Mouse (Mus musculus) forebrain, embryonic 11.5 days (tissue): Measurements from ENCODE around the gene 1700020A23Rik. TPM values are rescaled to one million over a fixed set of nuclear protein-coding genes. Genes with fewer than 3 reads are reported as not detected.
A peak's percentile ranks its signal among the peaks of the same experiment; 100 is the strongest.
"Not testable (repeated sequence)": the region's sequence is repeated elsewhere in the genome, so short reads cannot be mapped to it uniquely, and the experiment has no call there.

Source experiments
- ATAC-seq: fragments of 200-750 bp; cut with Nextera tagmentation; replicated peaks from 2 replicates; pipeline ENCODE4 v1.8.0; 2017; ENCODE audit warnings: moderate TSS enrichment; ENCODE audit not compliant: low FRiP score
- DNase-seq: peaks from one replicate; pipeline ENCODE4 v3.0.0-alpha.2; 2017; ENCODE audit warnings: low spot score
- H3K27ac ChIP-seq: fragments of 300-500 bp; sonication (generic); 2 replicates; pipeline ENCODE4 v1.5.1; 2014; ENCODE audit warnings: low read depth, low read length
- H3K27me3 ChIP-seq: fragments of 300-500 bp; sonication (generic); 2 replicates; pipeline ENCODE4 v1.6.1; 2014; ENCODE audit warnings: mild to moderate bottlenecking, low read length, mixed read lengths; ENCODE audit not compliant: control insufficient read depth, insufficient read depth
- H3K36me3 ChIP-seq: fragments of 300-500 bp; sonication (generic); 2 replicates; pipeline ENCODE4 v1.6.1; 2014; ENCODE audit warnings: mild to moderate bottlenecking, low read length, moderate library complexity, mixed read lengths; ENCODE audit not compliant: control insufficient read depth, insufficient read depth
- H3K4me1 ChIP-seq: fragments of 300-500 bp; sonication (generic); replicated peaks from 2 replicates; pipeline ENCODE4 v1.6.1; 2014; ENCODE audit warnings: low read length, mixed read lengths; ENCODE audit not compliant: control insufficient read depth, insufficient read depth
- H3K4me2 ChIP-seq: fragments of 300-500 bp; sonication (generic); 2 replicates; pipeline ENCODE4 v1.6.1; 2014; ENCODE audit warnings: low read depth, mild to moderate bottlenecking, low read length, moderate library complexity, mixed read lengths; ENCODE audit not compliant: severe bottlenecking
- H3K4me3 ChIP-seq: fragments of 300-500 bp; sonication (generic); 2 replicates; pipeline ENCODE4 v1.5.1; 2014; ENCODE audit warnings: low read depth, low read length
- H3K9ac ChIP-seq: fragments of 300-500 bp; sonication (generic); 2 replicates; pipeline ENCODE4 v1.6.1; 2014; ENCODE audit warnings: low read length
- H3K9me3 ChIP-seq: fragments of 300-500 bp; sonication (generic); 2 replicates; pipeline ENCODE4 v1.6.1; 2016; ENCODE audit warnings: low read length, mixed read lengths; ENCODE audit not compliant: control insufficient read depth
- WGBS: fragments of 180-500 bp; shearing (Covaris S2); extraction: QIAGEN DNeasy Blood & Tissue Kit; methylation state at CpG from one replicate; pipeline ENCODE4 v1.1.7; 2014; 5-methylcytosine and 5-hydroxymethylcytosine counted together
- polyA plus RNA-seq: library from polyadenylated mRNA; unstranded; fragments of >200 nt; fragmentation: Nextera tagmentation; extraction: Ambion mirVana; gene quantifications from 2 replicates; pipeline ENCODE4 v1.2.1, GENCODE M21; 2014

Gene 1700020A23Rik
- polyA plus RNA-seq, result not detected in 2 replicates

- no peak within 1 kb of the TSS for H3K4me2 ChIP-seq
- WGBS, result 92% methylated on average over 1 of the region's 1 CpGs
- H3K9ac ChIP-seq, result no peak within 1 kb of the TSS
- no peaks in the 10 kb centered on the region for H3K36me3 ChIP-seq
- ATAC-seq (no peak), DNase-seq (no peak)
- no peaks in the 10 kb centered on the region for H3K9me3 ChIP-seq
- no peaks in the 10 kb centered on the region for H3K4me1 ChIP-seq
- H3K27ac ChIP-seq, result no peak within 1 kb of the TSS
- no peak within 1 kb of the TSS for H3K4me3 ChIP-seq
- no peaks in the 10 kb centered on the region for H3K27me3 ChIP-seq
Measured at GRCm38 (mm10) chr2:130404939-130405338, at the start of gene 1700020A23Rik, which contains the start of gene Gm28372. TSS of gene 1700020A23Rik (plus strand) at chr2:130405259. TSS of gene Gm28372 (plus strand) at chr2:130405239.

GRCm38 (mm10) chr2:130357551-130357950, 47.5 kb upstream of the 1700020A23Rik start:
- Histone ChIP-seq H3K27me3 (peaks cover 32% of the 10 kb centered on the region), H3K4me1 (peaks cover 8% of the 10 kb centered on the region; the same call in 1 of the 2 replicates), H3K9ac (no peak overlapping the region), H3K9me3 (no peaks in the 10 kb centered on the region), H3K36me3 (no peaks in the 10 kb centered on the region), H3K27ac (no peak overlapping the region), H3K4me2 (no peak overlapping the region), H3K4me3 (no peak overlapping the region)
- DNase-seq (no peak), ATAC-seq (no peak)
- WGBS, result 96% methylated on average over 5 of the region's 5 CpGs

GRCm38 (mm10) chr2:130358852-130359251, 46.2 kb upstream of the 1700020A23Rik start:
- WGBS, result 24% methylated on average over 5 of the region's 5 CpGs
- Histone ChIP-seq H3K9ac (no peak overlapping the region), H3K27ac (no peak overlapping the region), H3K4me2 (no peak overlapping the region), H3K27me3 (peaks cover 42% of the 10 kb centered on the region), H3K9me3 (no peaks in the 10 kb centered on the region), H3K4me3 (no peak overlapping the region), H3K4me1 (peaks cover 8% of the 10 kb centered on the region; the same call in 1 of the 2 replicates), H3K36me3 (no peaks in the 10 kb centered on the region)
- peak; percentile 64 for ATAC-seq
- no peak for DNase-seq

GRCm38 (mm10) chr2:130362511-130363026, 42.5 kb upstream of the 1700020A23Rik start:
- ATAC-seq (0 out of 2 replicates have a peak, but pooled peaks have one; percentile 67), DNase-seq (peak; percentile 82)
- H3K4me3 ChIP-seq, result no peak overlapping the region
- peaks cover 10% of the 10 kb centered on the region; the same call in 1 of the 2 replicates for H3K4me1 ChIP-seq
- H3K4me2 ChIP-seq, result no peak overlapping the region
- no peak overlapping the region for H3K9ac ChIP-seq
- WGBS, result 1% methylated on average over 14 of the region's 14 CpGs
- no peak overlapping the region for H3K27ac ChIP-seq
- H3K27me3 ChIP-seq, result peaks cover 47% of the 10 kb centered on the region
- no peaks in the 10 kb centered on the region for H3K36me3 ChIP-seq
- H3K9me3 ChIP-seq, result no peaks in the 10 kb centered on the region

- H3K9me3 ChIP-seq, result no peaks in the 10 kb centered on the region
- H3K4me2 ChIP-seq, result peak overlapping the region; percentile 42
- peak overlapping the region; percentile 23 for H3K4me3 ChIP-seq
- ATAC-seq (no peak), DNase-seq (peak; percentile 51)
- 8% methylated on average over 30 of the region's 30 CpGs for WGBS
- H3K36me3 ChIP-seq, result no peaks in the 10 kb centered on the region
- H3K27me3 ChIP-seq, result peaks cover 36% of the 10 kb centered on the region
- no peak overlapping the region for H3K27ac ChIP-seq
- 0 out of 2 replicates have a peak overlapping the region, but pooled peaks have one; percentile 12 for H3K9ac ChIP-seq
- peaks cover 10% of the 10 kb centered on the region; the same call in 1 of the 2 replicates for H3K4me1 ChIP-seq
Measured at GRCm38 (mm10) chr2:130365211-130366094, 39.6 kb upstream of the 1700020A23Rik start.

- Histone ChIP-seq H3K9ac (no peak overlapping the region), H3K36me3 (no peaks in the 10 kb centered on the region), H3K4me1 (peaks cover 4% of the 10 kb centered on the region; the same call in 1 of the 2 replicates), H3K4me3 (no peak overlapping the region), H3K9me3 (no peaks in the 10 kb centered on the region), H3K4me2 (no peak overlapping the region), H3K27ac (no peak overlapping the region), H3K27me3 (peaks cover 17% of the 10 kb centered on the region)
- DNase-seq (no peak), ATAC-seq (no peak)
- WGBS, result 69% methylated on average over 4 of the region's 4 CpGs
Measured at GRCm38 (mm10) chr2:130367386-130367785, 37.7 kb upstream of the 1700020A23Rik start.

GRCm38 (mm10) chr2:130373026-130373425, 32.0 kb upstream of the 1700020A23Rik start:
- not testable (repeated sequence) for H3K27me3 ChIP-seq, H3K27ac ChIP-seq
- WGBS, result 63% methylated on average over 1 of the region's 1 CpGs

GRCm38 (mm10) chr2:130374951-130375350, 30.1 kb upstream of the 1700020A23Rik start:
- Histone ChIP-seq H3K4me1 (no peaks in the 10 kb centered on the region), H3K27me3 (no peaks in the 10 kb centered on the region), H3K9me3 (no peaks in the 10 kb centered on the region), H3K27ac (no peak overlapping the region), H3K4me2 (no peak overlapping the region), H3K36me3 (no peaks in the 10 kb centered on the region), H3K9ac (no peak overlapping the region), H3K4me3 (no peak overlapping the region)
- 80% methylated on average over 4 of the region's 4 CpGs for WGBS
- ATAC-seq (no peak), DNase-seq (peak; percentile 48)

More at GRCm38 (mm10) chr2:130373026-130373425, 32.0 kb upstream of the 1700020A23Rik start:
- not testable (repeated sequence) for H3K9ac ChIP-seq, ATAC-seq, H3K4me1 ChIP-seq, H3K9me3 ChIP-seq, H3K36me3 ChIP-seq, H3K4me2 ChIP-seq, H3K4me3 ChIP-seq, DNase-seq
